In genomic region chrX:37807286-37808080, GRCm38 (mm10) we compare ENCODE assay signal across 21 mouse cellular contexts. TPM values are rescaled to one million over a fixed set of nuclear protein-coding genes. Genes with fewer than 3 reads are reported as not detected.
A peak's percentile ranks its signal among the peaks of the same experiment; 100 is the strongest.
DNase-seq lines count a peak whose midpoint lies in the region; ATAC-seq lines count a peak whose summit lies in the region.
"Had no signal": no experiment of that assay in that cellular context is flagged by ENCODE, and none has a peak within 500 bp of the region (broad histone marks: within the 10 kb centered on the region; RNA-seq: fewer than 3 reads in every experiment).

No protein-coding gene starts in this region.

- no peak overlapping the region for H3K4me3 ChIP-seq in forebrain, embryonic 11.5 days (ENCODE audit: low read depth, low read length)
- H3K4me3 ChIP-seq: embryonic facial prominence, embryonic 10.5 days; heart, embryonic 13.5 days; liver, embryonic 15.5 days had no signal

- no peak overlapping the region for H3K27ac ChIP-seq in forebrain, embryonic 11.5 days (ENCODE audit: low read depth, low read length)
- H3K27ac ChIP-seq: embryonic facial prominence, embryonic 10.5 days; heart, embryonic 13.5 days; liver, embryonic 15.5 days had no signal

- no peaks in the 10 kb centered on the region for H3K27me3 ChIP-seq in forebrain, embryonic 11.5 days (ENCODE audit: control insufficient read depth, insufficient read depth, low read length)
- H3K27me3 ChIP-seq: heart, embryonic 13.5 days; liver, embryonic 15.5 days had no signal

- H3K9ac ChIP-seq in forebrain, embryonic 11.5 days (ENCODE audit: low read length), result no peak overlapping the region
- H3K9ac ChIP-seq: heart, embryonic 13.5 days; liver, embryonic 15.5 days had no signal

- no peaks in the 10 kb centered on the region for H3K9me3 ChIP-seq in forebrain, embryonic 11.5 days (ENCODE audit: control insufficient read depth, low read length)
- H3K9me3 ChIP-seq: embryonic facial prominence, embryonic 10.5 days; G1E; heart, embryonic 13.5 days; liver, embryonic 15.5 days had no signal

- WGBS in forebrain, embryonic 11.5 days, result 80% methylated on average over 15 of the region's 15 CpGs

- no peaks in the 10 kb centered on the region for H3K36me3 ChIP-seq in forebrain, embryonic 11.5 days (ENCODE audit: control insufficient read depth, insufficient read depth, low read length)
- H3K36me3 ChIP-seq: embryonic facial prominence, embryonic 10.5 days; G1E; heart, embryonic 13.5 days; liver, embryonic 15.5 days had no signal

- no peak for ATAC-seq in forebrain, embryonic 11.5 days (replicated peaks; ENCODE audit: low FRiP score)
- ATAC-seq: forebrain, embryonic 14.5 days; midbrain, embryonic 16.5 days had no signal

- H3K4me2 ChIP-seq in forebrain, embryonic 11.5 days (ENCODE audit: low read depth, low read length, severe bottlenecking), result no peak overlapping the region
- H3K4me2 ChIP-seq: heart, embryonic 13.5 days; liver, embryonic 15.5 days had no signal

- peak; percentile 4 for DNase-seq in kidney, adult 9 months
- DNase-seq in kidney, adult 11 months, result no peak
- DNase-seq in 3134 (ENCODE audit: extremely low read depth, insufficient read length, low spot score) (peak; percentile 51), 3T3-L1 (ENCODE audit: low read depth, low spot score) (peak; percentile 40), MN1 (ENCODE audit: low spot score) (peak; percentile 10)
- DNase-seq in forebrain, embryonic 11.5 days (ENCODE audit: low spot score), result no peak
- DNase-seq in ovary, adult 18-20 months (ENCODE audit: low spot score), result no peak
- DNase-seq: adrenal gland, postnatal 36 days; cerebellum, adult 2 months; left cerebral cortex, postnatal 4 days; thymus, postnatal 14 days had no signal

- no peaks in the 10 kb centered on the region for H3K4me1 ChIP-seq in forebrain, embryonic 11.5 days (replicated peaks; ENCODE audit: control insufficient read depth, insufficient read depth, low read length)
- H3K4me1 ChIP-seq: embryonic facial prominence, embryonic 10.5 days; heart, embryonic 13.5 days; liver, embryonic 15.5 days had no signal

RNA-seq across cellular contexts. Expression of gene Rhox5, which starts 2.8 kb away (rescaled TPM):
- 0.53 and 1.1 TPM in 2 replicates for polyA plus RNA-seq in forebrain, embryonic 11.5 days (2014; fragmentation: Nextera tagmentation; extraction: Ambion mirVana)
- polyA plus RNA-seq: forebrain, embryonic 14.5 days; large intestine, adult 2 months; spleen, adult 2 months had no signal

RNA-seq across cellular contexts. Expression of gene Rhox6, which starts 19.2 kb away (rescaled TPM):
- polyA plus RNA-seq in forebrain, embryonic 11.5 days (2014; fragmentation: Nextera tagmentation; extraction: Ambion mirVana), result not detected in 2 replicates
- polyA plus RNA-seq: embryonic facial prominence, embryonic 10.5 days; forebrain, embryonic 14.5 days; G1E; heart, embryonic 13.5 days; hindbrain, embryonic 11.5 days; large intestine, adult 2 months; liver, embryonic 15.5 days; midbrain, embryonic 16.5 days; spleen, adult 2 months; stomach, embryonic 16.5 days had no signal

RNA-seq across cellular contexts. Expression of gene Rhox7a, which starts 24.0 kb away (rescaled TPM):
- polyA plus RNA-seq in forebrain, embryonic 11.5 days (2014; fragmentation: Nextera tagmentation; extraction: Ambion mirVana), result not detected in 2 replicates
- polyA plus RNA-seq: cerebellum, adult 2 months; embryonic facial prominence, embryonic 10.5 days; forebrain, embryonic 14.5 days; G1E; heart, embryonic 13.5 days; hindbrain, embryonic 11.5 days; large intestine, adult 2 months; liver, embryonic 15.5 days; midbrain, embryonic 16.5 days; spleen, adult 2 months; stomach, embryonic 16.5 days had no signal

Comparison
In these comparisons a context has a peak if more than half of its experiments do, and no peak if none do; other contexts are left out.
1. DNase-seq: peak in kidney, adult 9 months (single experiment), 3134 (single experiment), 3T3-L1 (single experiment) and MN1 (single experiment); none in kidney, adult 11 months (single experiment), forebrain, embryonic 11.5 days (single experiment) and ovary, adult 18-20 months (single experiment).